Mouse (Mus musculus): ENCODE results near the gene Nfe2l1. TPM values are rescaled to one million over a fixed set of nuclear protein-coding genes. Genes with fewer than 3 reads are reported as not detected.

Gene Nfe2l1
- polyA plus RNA-seq, 1 experiment from 2014 or later = 68.2 TPM

- Histone ChIP-seq H3K4me1 (replicated peaks; ENCODE audit: control insufficient read depth, insufficient read depth, low read length) (peaks cover 19% of the 10 kb centered on the region), H3K27ac (ENCODE audit: low read length) (no peak overlapping the region), H3K36me3 (ENCODE audit: control insufficient read depth, insufficient read depth, low read length) (no peaks in the 10 kb centered on the region), H3K4me2 (ENCODE audit: low read depth, low read length) (peak overlapping the region; percentile 18; the same call in 1 of the 2 replicates), H3K9me3 (ENCODE audit: control insufficient read depth, low read length) (no peaks in the 10 kb centered on the region), H3K27me3 (ENCODE audit: control insufficient read depth, insufficient read depth, low read depth, low read length) (peaks cover 8% of the 10 kb centered on the region), H3K4me3 (ENCODE audit: low read length) (no peak overlapping the region), H3K9ac (ENCODE audit: low read length) (peak overlapping the region; percentile 44)
- 13% methylated on average over 24 of the region's 24 CpGs for WGBS
- ATAC-seq (ENCODE audit: low read depth) = no peak
Measured at GRCm38 (mm10) chr11:96872441-96873379, 42.9 kb upstream of the Nfe2l1 start.

GRCm38 (mm10) chr11:96867149-96867548 is 37.4 kb upstream of the Nfe2l1 start:
- no peak overlapping the region for H3K9ac ChIP-seq (ENCODE audit: low read length)
- H3K9me3 ChIP-seq (ENCODE audit: control insufficient read depth, low read length) = no peaks in the 10 kb centered on the region
- ATAC-seq (ENCODE audit: low read depth) = no peak; the same call in 1 of the 2 replicates
- H3K4me3 ChIP-seq (ENCODE audit: low read length) = no peak overlapping the region
- no peaks in the 10 kb centered on the region for H3K36me3 ChIP-seq (ENCODE audit: control insufficient read depth, insufficient read depth, low read length)
- 5% methylated on average over 5 of the region's 5 CpGs for WGBS
- H3K27ac ChIP-seq (ENCODE audit: low read length) = no peak overlapping the region
- H3K4me2 ChIP-seq (ENCODE audit: low read depth, low read length) = no peak overlapping the region
- no peaks in the 10 kb centered on the region; the same call in 1 of the 2 replicates for H3K4me1 ChIP-seq (replicated peaks; ENCODE audit: control insufficient read depth, insufficient read depth, low read length)
- H3K27me3 ChIP-seq (ENCODE audit: control insufficient read depth, insufficient read depth, low read depth, low read length) = peaks cover 4% of the 10 kb centered on the region

DNA sequence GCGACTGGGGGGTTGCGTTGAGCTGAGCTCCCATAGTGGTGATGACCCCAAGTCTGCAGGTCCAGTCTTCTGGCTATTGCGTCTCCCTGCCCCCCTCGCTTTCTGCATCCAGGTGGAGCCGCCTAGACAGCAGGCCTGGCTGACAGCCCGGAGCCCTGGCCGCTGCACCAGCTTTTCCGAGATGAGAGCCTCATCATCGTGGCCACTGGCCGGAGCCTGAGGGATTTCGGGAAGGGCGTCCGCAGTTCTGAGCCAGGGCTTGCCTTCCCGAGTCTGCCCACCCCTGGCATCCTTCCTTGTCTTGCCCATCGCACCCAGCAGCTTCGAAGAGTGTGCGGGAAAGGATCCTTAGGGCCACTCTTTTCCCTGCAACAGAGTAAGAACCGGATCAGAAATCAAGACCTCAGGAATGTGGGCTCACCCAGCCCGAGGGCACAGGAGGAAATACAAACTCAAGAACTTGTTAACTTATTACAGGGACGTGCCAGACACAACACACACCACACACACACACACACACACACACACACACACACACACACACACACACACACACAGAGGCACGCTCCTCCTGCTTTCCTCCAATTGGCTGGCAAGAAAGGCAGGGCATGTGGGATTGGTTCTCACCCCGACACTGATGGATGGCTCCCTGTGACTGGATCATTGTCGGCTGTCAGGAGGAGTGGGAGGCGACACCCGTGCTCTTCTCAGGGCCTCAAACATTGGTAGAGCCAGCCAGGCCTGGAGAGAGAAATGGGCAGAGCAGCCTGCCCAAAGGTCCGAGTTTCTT is 33.6 kb upstream of the Nfe2l1 start:
- ATAC-seq (ENCODE audit: low read depth) = no peak
- WGBS = 23% methylated on average over 26 of the region's 26 CpGs
- Histone ChIP-seq H3K9ac (ENCODE audit: low read length) (no peak overlapping the region), H3K27me3 (ENCODE audit: control insufficient read depth, insufficient read depth, low read depth, low read length) (peaks cover 4% of the 10 kb centered on the region; the same call in 1 of the 2 replicates), H3K27ac (ENCODE audit: low read length) (no peak overlapping the region), H3K36me3 (ENCODE audit: control insufficient read depth, insufficient read depth, low read length) (no peaks in the 10 kb centered on the region), H3K4me2 (ENCODE audit: low read depth, low read length) (peak overlapping the region; percentile 21), H3K4me3 (ENCODE audit: low read length) (no peak overlapping the region), H3K4me1 (replicated peaks; ENCODE audit: control insufficient read depth, insufficient read depth, low read length) (peaks cover 13% of the 10 kb centered on the region), H3K9me3 (ENCODE audit: control insufficient read depth, low read length) (no peaks in the 10 kb centered on the region)

GRCm38 (mm10) chr11:96862534-96862933 is 32.8 kb upstream of the Nfe2l1 start:
- Histone ChIP-seq H3K36me3 (ENCODE audit: control insufficient read depth, insufficient read depth, low read length) (no peaks in the 10 kb centered on the region), H3K4me3 (ENCODE audit: low read length) (no peak overlapping the region), H3K27ac (ENCODE audit: low read length) (no peak overlapping the region), H3K4me2 (ENCODE audit: low read depth, low read length) (no peak overlapping the region), H3K9ac (ENCODE audit: low read length) (no peak overlapping the region), H3K27me3 (ENCODE audit: control insufficient read depth, insufficient read depth, low read depth, low read length) (peaks cover 4% of the 10 kb centered on the region; the same call in 1 of the 2 replicates), H3K9me3 (ENCODE audit: control insufficient read depth, low read length) (no peaks in the 10 kb centered on the region), H3K4me1 (replicated peaks; ENCODE audit: control insufficient read depth, insufficient read depth, low read length) (peaks cover 13% of the 10 kb centered on the region)
- WGBS = 77% methylated on average over 12 of the region's 12 CpGs
- no peak for ATAC-seq (ENCODE audit: low read depth)

DNA sequence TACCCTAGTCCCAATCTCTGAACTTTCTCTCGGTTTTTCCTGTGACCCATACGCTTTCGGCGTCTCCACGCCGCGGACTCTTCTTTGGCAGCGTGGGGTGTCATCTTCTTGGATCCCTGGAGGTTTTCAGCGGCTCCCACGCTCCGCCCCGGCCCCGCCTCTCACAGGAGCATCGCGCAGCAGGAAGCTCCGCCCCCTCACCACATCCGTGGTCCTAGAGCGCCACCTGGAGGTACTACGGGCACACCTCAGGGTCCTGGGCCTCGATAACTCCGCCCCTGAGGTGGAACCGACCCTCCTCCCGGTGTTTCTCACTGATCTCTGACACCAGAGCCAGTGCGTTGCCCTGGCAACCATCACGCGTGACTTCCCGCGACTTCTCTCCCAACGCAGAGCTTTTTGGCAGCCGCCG is 32.1 kb upstream of the Nfe2l1 start:
- 0% methylated on average over 31 of the region's 31 CpGs for WGBS
- peak overlapping the region; percentile 55; the same call in 1 of the 2 replicates for H3K27ac ChIP-seq (ENCODE audit: low read length)
- peak; percentile 93 for ATAC-seq (ENCODE audit: low read depth)
- H3K9me3 ChIP-seq (ENCODE audit: control insufficient read depth, low read length) = no peaks in the 10 kb centered on the region
- peaks cover 4% of the 10 kb centered on the region; the same call in 1 of the 2 replicates for H3K27me3 ChIP-seq (ENCODE audit: control insufficient read depth, insufficient read depth, low read depth, low read length)
- H3K36me3 ChIP-seq (ENCODE audit: control insufficient read depth, insufficient read depth, low read length) = no peaks in the 10 kb centered on the region
- H3K9ac ChIP-seq (ENCODE audit: low read length) = peak overlapping the region; percentile 63
- H3K4me3 ChIP-seq (ENCODE audit: low read length) = peak overlapping the region; percentile 56
- H3K4me2 ChIP-seq (ENCODE audit: low read depth, low read length) = peak overlapping the region; percentile 91
- peaks cover 13% of the 10 kb centered on the region for H3K4me1 ChIP-seq (replicated peaks; ENCODE audit: control insufficient read depth, insufficient read depth, low read length)

DNA sequence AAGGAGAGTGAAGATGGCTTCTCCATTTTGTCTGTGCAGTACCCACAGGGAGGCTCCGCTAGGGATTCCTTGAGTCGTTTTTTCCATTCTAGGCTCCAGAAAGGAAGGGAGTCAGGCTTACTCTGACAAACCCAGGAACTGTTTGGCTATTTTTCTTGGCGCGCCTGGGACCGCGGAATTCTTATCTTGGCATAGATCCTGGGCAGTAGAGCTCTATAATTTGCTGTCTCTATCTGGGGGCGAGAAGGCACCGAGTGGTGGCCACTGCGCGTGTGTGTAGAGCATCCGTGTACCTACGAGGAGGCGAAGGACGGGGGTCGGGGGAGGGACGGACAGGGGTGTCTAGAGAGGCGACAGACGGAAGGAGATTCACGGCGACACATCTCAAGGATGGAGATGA is 31.7 kb upstream of the Nfe2l1 start:
- Histone ChIP-seq H3K27me3 (ENCODE audit: control insufficient read depth, insufficient read depth, low read depth, low read length) (peaks cover 4% of the 10 kb centered on the region; the same call in 1 of the 2 replicates), H3K9me3 (ENCODE audit: control insufficient read depth, low read length) (no peaks in the 10 kb centered on the region), H3K4me3 (ENCODE audit: low read length) (peak overlapping the region; percentile 56), H3K4me2 (ENCODE audit: low read depth, low read length) (peak overlapping the region; percentile 91), H3K9ac (ENCODE audit: low read length) (peak overlapping the region; percentile 63), H3K36me3 (ENCODE audit: control insufficient read depth, insufficient read depth, low read length) (no peaks in the 10 kb centered on the region), H3K27ac (ENCODE audit: low read length) (peak overlapping the region; percentile 55), H3K4me1 (replicated peaks; ENCODE audit: control insufficient read depth, insufficient read depth, low read length) (peaks cover 13% of the 10 kb centered on the region)
- WGBS = 2% methylated on average over 20 of the region's 20 CpGs
- peak; percentile 64 for ATAC-seq (ENCODE audit: low read depth)

- Histone ChIP-seq H3K4me3 (ENCODE audit: low read length) (no peak overlapping the region), H3K4me2 (ENCODE audit: low read depth, low read length) (no peak overlapping the region), H3K9ac (ENCODE audit: low read length) (0 out of 2 replicates have a peak overlapping the region, but pooled peaks have one; percentile 29), H3K27me3 (ENCODE audit: control insufficient read depth, insufficient read depth, low read depth, low read length) (peaks cover 4% of the 10 kb centered on the region; the same call in 1 of the 2 replicates), H3K36me3 (ENCODE audit: control insufficient read depth, insufficient read depth, low read length) (no peaks in the 10 kb centered on the region), H3K9me3 (ENCODE audit: control insufficient read depth, low read length) (no peaks in the 10 kb centered on the region), H3K27ac (ENCODE audit: low read length) (no peak overlapping the region), H3K4me1 (replicated peaks; ENCODE audit: control insufficient read depth, insufficient read depth, low read length) (peaks cover 13% of the 10 kb centered on the region)
- ATAC-seq (ENCODE audit: low read depth) = peak; percentile 53
- 9% methylated on average over 8 of the region's 8 CpGs for WGBS
Measured at GRCm38 (mm10) chr11:96860564-96860963, 30.8 kb upstream of the Nfe2l1 start.

- Histone ChIP-seq H3K9me3 (ENCODE audit: control insufficient read depth, low read length) (no peaks in the 10 kb centered on the region), H3K9ac (ENCODE audit: low read length) (no peak overlapping the region), H3K27ac (ENCODE audit: low read length) (no peak overlapping the region), H3K27me3 (ENCODE audit: control insufficient read depth, insufficient read depth, low read depth, low read length) (peaks cover 4% of the 10 kb centered on the region; the same call in 1 of the 2 replicates), H3K4me2 (ENCODE audit: low read depth, low read length) (no peak overlapping the region), H3K4me3 (ENCODE audit: low read length) (no peak overlapping the region), H3K4me1 (replicated peaks; ENCODE audit: control insufficient read depth, insufficient read depth, low read length) (peaks cover 13% of the 10 kb centered on the region), H3K36me3 (ENCODE audit: control insufficient read depth, insufficient read depth, low read length) (no peaks in the 10 kb centered on the region)
- ATAC-seq (ENCODE audit: low read depth) = no peak
- WGBS = 85% methylated on average over 4 of the region's 4 CpGs
Measured at GRCm38 (mm10) chr11:96859635-96860034, 29.9 kb upstream of the Nfe2l1 start.

DNA sequence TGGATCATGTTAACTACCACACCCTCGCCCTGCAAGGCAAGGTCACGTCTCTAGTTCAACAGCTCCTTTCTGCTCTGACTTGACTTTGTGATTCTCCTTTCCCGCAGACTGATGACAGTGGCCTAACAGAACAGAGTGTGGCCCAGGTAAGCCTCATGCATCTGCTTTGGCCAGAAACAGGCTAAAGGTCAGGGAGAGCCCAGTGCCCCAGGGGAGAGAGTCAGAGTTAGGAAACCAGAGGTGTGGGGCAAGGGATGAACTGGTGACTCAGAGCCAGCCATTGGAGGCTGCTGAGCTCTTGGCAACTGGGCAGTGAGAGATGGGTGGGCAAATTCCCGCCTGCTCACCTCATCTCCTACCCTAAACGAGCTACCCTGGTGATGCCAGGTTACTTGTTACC is 27.7 kb upstream of the Nfe2l1 start:
- H3K9ac ChIP-seq (ENCODE audit: low read length) = no peak overlapping the region
- ATAC-seq (ENCODE audit: low read depth) = no peak

More for the DNA sequence above, 27.7 kb upstream of the Nfe2l1 start:
- Histone ChIP-seq H3K27me3 (ENCODE audit: control insufficient read depth, insufficient read depth, low read depth, low read length) (no peaks in the 10 kb centered on the region), H3K4me3 (ENCODE audit: low read length) (no peak overlapping the region), H3K4me2 (ENCODE audit: low read depth, low read length) (no peak overlapping the region), H3K36me3 (ENCODE audit: control insufficient read depth, insufficient read depth, low read length) (0 out of 2 replicates have a peak, but pooled peaks cover 2% of the 10 kb centered on the region), H3K4me1 (replicated peaks; ENCODE audit: control insufficient read depth, insufficient read depth, low read length) (peaks cover 13% of the 10 kb centered on the region), H3K27ac (ENCODE audit: low read length) (no peak overlapping the region), H3K9me3 (ENCODE audit: control insufficient read depth, low read length) (no peaks in the 10 kb centered on the region)
- WGBS = 74% methylated on average over 5 of the region's 5 CpGs

All from lung, embryonic 16.5 days (tissue).